In genomic region chr15:30384386-30384785, GRCm38 (mm10) we compare ENCODE assay signal across 19 mouse cellular contexts.
DNase-seq lines count a peak whose midpoint lies in the region; ATAC-seq lines count a peak whose summit lies in the region.
"Had no signal": no experiment of that assay in that cellular context is flagged by ENCODE, and none has a peak within 500 bp of the region (broad histone marks: within the 10 kb centered on the region; RNA-seq: fewer than 3 reads in every experiment).

No protein-coding gene starts in this region.

- 65% methylated on average over 5 of the region's 5 CpGs for WGBS in kidney, embryonic 15.5 days
- 55% methylated on average over 5 of the region's 5 CpGs for WGBS in lung, embryonic 15.5 days
- WGBS in hindbrain, embryonic 11.5 days = 85% methylated on average over 5 of the region's 5 CpGs

- H3K27ac ChIP-seq in kidney, embryonic 15.5 days = 0 out of 2 replicates have a peak overlapping the region, but pooled peaks have one; percentile 16
- H3K27ac ChIP-seq in lung, embryonic 15.5 days = peak overlapping the region; percentile 84
- H3K27ac ChIP-seq in hindbrain, embryonic 11.5 days (ENCODE audit: low read depth, low read length) = no peak overlapping the region
- H3K27ac ChIP-seq: embryonic facial prominence, embryonic 13.5 days; forebrain, embryonic 10.5 days; forebrain, embryonic 12.5 days had no signal

- H3K4me2 ChIP-seq in kidney, embryonic 15.5 days = no peak overlapping the region
- peak overlapping the region; percentile 8; the same call in 1 of the 2 replicates for H3K4me2 ChIP-seq in lung, embryonic 15.5 days
- no peak overlapping the region for H3K4me2 ChIP-seq in hindbrain, embryonic 11.5 days (replicated peaks; ENCODE audit: low read depth, low read length)
- H3K4me2 ChIP-seq: embryonic facial prominence, embryonic 13.5 days; forebrain, embryonic 12.5 days had no signal

- no peaks in the 10 kb centered on the region for H3K36me3 ChIP-seq in kidney, embryonic 15.5 days
- H3K36me3 ChIP-seq in lung, embryonic 15.5 days = no peaks in the 10 kb centered on the region
- no peaks in the 10 kb centered on the region for H3K36me3 ChIP-seq in hindbrain, embryonic 11.5 days (ENCODE audit: control insufficient read depth, insufficient read depth, low read length)
- H3K36me3 ChIP-seq: embryonic facial prominence, embryonic 13.5 days; forebrain, embryonic 10.5 days; forebrain, embryonic 12.5 days had no signal

- H3K9me3 ChIP-seq in kidney, embryonic 15.5 days (replicated peaks) = no peaks in the 10 kb centered on the region
- no peaks in the 10 kb centered on the region for H3K9me3 ChIP-seq in lung, embryonic 15.5 days
- no peaks in the 10 kb centered on the region for H3K9me3 ChIP-seq in hindbrain, embryonic 11.5 days (ENCODE audit: control insufficient read depth, low read length)
- H3K9me3 ChIP-seq: embryonic facial prominence, embryonic 13.5 days; forebrain, embryonic 10.5 days; forebrain, embryonic 12.5 days had no signal

- ATAC-seq in kidney, embryonic 15.5 days (replicated peaks; ENCODE audit: low FRiP score) = no peak
- no peak for ATAC-seq in lung, embryonic 15.5 days (ENCODE audit: borderline replicate concordance, extremely low read depth, low FRiP score, low TSS enrichment)
- ATAC-seq in hindbrain, embryonic 11.5 days (ENCODE audit: low FRiP score) = no peak
- ATAC-seq: forebrain, embryonic 14.5 days; forebrain, embryonic 16.5 days had no signal

- peaks cover 7% of the 10 kb centered on the region; the same call in 1 of the 2 replicates for H3K4me1 ChIP-seq in kidney, embryonic 15.5 days
- peaks cover 3% of the 10 kb centered on the region; the same call in 1 of the 2 replicates for H3K4me1 ChIP-seq in lung, embryonic 15.5 days
- no peaks in the 10 kb centered on the region for H3K4me1 ChIP-seq in hindbrain, embryonic 11.5 days (replicated peaks; ENCODE audit: control insufficient read depth, insufficient read depth, low read length)

- no peaks in the 10 kb centered on the region for H3K27me3 ChIP-seq in kidney, embryonic 15.5 days
- H3K27me3 ChIP-seq in lung, embryonic 15.5 days = no peaks in the 10 kb centered on the region
- no peaks in the 10 kb centered on the region for H3K27me3 ChIP-seq in hindbrain, embryonic 11.5 days (ENCODE audit: control insufficient read depth, insufficient read depth, low read length)
- H3K27me3 ChIP-seq: embryonic facial prominence, embryonic 13.5 days had no signal

- H3K4me3 ChIP-seq in kidney, embryonic 15.5 days (replicated peaks) = no peak overlapping the region
- H3K4me3 ChIP-seq in lung, embryonic 15.5 days = no peak overlapping the region
- no peak overlapping the region for H3K4me3 ChIP-seq in hindbrain, embryonic 11.5 days (ENCODE audit: low read depth, low read length)
- H3K4me3 ChIP-seq: embryonic facial prominence, embryonic 13.5 days; forebrain, embryonic 10.5 days; forebrain, embryonic 12.5 days had no signal

- no peak for DNase-seq in kidney, adult 8-10 months
- no peak for DNase-seq in lung, postnatal 4 days
- peak; percentile 99 for DNase-seq in fat pad, adult 2 months (ENCODE audit: extremely low read depth, low read depth, low spot score)
- DNase-seq in gonadal fat pad, adult 2 months (ENCODE audit: low read depth) = peak; percentile 99
- DNase-seq in hindbrain, embryonic 11.5 days (ENCODE audit: low spot score) = no peak
- DNase-seq: adrenal gland, adult 2 months; adrenal gland, postnatal 14 days; adrenal gland, postnatal 36 days; cerebellum, adult 11-12 months; cerebellum, adult 2 months; cerebellum, adult 9-10 months; cerebellum, postnatal 25 days had no signal

- H3K9ac ChIP-seq in kidney, embryonic 15.5 days = no peak overlapping the region
- H3K9ac ChIP-seq in lung, embryonic 15.5 days = no peak overlapping the region
- H3K9ac ChIP-seq in hindbrain, embryonic 11.5 days (ENCODE audit: low read depth, low read length) = no peak overlapping the region
- H3K9ac ChIP-seq: embryonic facial prominence, embryonic 13.5 days; forebrain, embryonic 12.5 days had no signal

Comparison
In these comparisons a context has a peak if more than half of its experiments do, and no peak if none do; other contexts are left out.
1. DNase-seq: peak in fat pad, adult 2 months (single experiment) and gonadal fat pad, adult 2 months (single experiment); none in kidney, adult 8-10 months (0 of 2), lung, postnatal 4 days (0 of 2) and hindbrain, embryonic 11.5 days (single experiment).